Mouse (Mus musculus) fibroblast of lung, adult 2 months (primary cell): ENCODE results near the gene Itgal.
A peak's percentile ranks its signal among the peaks of the same experiment; 100 is the strongest.
"Not testable (repeated sequence)": the region's sequence is repeated elsewhere in the genome, so short reads cannot be mapped to it uniquely, and the experiment has no call there.

Experiments used
- DNase-seq: peaks from one replicate; pipeline ENCODE4 v3.0.0-alpha.2; 2011; ENCODE audit warnings: low read depth

Gene Itgal

GRCm38 (mm10) chr7:127280092-127280491 is 16.0 kb upstream of the Itgal start:
- no peak for DNase-seq

DNA sequence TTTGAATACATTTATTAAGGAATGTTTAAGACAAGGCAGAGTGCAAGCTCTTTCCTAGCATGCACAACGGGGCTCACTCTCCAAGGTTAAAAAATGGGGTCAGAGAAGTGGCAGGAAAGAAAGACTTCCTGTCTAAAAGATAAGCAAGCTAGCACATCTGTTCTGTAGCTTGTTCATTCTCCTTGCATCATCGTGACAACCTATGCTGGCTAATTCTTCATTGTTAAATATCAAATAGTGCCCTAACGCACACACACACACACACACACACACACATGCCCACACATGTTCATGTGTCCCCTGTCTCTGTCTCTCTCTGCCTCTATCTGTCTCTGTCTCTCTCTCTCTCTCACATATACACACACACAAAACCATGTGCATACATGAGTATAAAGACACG is 14.9 kb upstream of the Itgal start:
- no peak for DNase-seq

DNA sequence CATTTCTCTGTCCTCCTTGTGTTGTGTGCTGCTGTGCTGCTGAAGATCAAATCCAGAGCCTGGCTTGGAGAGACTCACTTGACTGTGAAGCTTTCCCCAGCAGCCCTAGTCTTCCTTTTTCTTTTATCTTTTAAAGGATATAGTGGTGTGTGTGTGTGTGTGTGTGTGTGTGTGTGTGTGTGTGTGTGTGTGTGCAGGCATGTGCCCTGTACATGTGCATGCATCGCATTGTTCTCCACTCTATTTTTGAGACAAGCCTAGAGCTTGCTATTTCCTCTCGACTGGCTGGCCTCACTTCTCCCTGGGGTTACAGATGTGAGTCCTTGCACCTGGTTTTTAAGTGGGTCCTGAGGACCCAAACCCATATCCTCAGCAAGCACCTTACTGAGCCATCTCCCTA is 13.9 kb upstream of the Itgal start:
- no peak for DNase-seq

- DNase-seq, result no peak
These were observed 10.9 kb upstream of the Itgal start for GRCm38 (mm10) chr7:127285154-127285553.

DNA sequence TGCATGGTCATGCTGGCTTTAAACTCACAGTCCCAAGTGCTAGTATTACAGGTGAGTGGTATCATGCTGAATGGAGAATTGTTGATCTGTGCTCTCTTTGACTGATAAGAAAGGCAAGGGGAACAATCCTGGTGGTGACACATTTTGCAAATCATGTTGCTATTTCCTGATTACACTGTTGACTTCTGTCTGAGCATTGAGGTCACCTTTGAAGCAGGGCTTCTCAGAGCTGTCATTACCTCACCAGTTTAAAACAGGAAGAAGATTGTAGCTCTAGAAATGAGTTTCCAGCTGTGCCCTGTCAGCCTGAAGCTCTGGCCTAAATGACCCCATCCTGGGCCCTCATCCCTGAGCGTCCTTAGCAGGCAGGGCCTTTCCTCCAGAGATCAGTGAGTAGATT is 8.1 kb upstream of the Itgal start:
- DNase-seq, result no peak

DNA sequence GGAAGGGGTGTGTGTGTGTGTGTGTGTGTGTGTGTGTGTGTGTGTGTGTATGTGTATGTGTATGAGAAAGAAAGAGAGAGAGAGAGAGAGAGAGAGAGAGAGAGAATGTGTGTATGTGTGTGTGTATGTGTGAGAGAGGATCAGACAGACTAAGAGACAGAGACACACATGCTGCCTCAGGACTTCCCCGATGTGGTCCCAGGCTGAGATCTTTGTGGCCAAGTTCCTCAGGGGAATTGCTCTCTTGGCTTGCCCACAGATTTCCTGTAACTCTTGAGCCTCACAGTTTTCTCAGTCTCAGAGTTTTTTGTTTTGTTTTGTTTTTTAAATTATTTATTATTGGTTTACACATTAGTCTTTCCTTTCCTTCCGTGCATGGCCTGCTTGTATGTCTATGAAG is 6.8 kb upstream of the Itgal start:
- no peak for DNase-seq

DNA sequence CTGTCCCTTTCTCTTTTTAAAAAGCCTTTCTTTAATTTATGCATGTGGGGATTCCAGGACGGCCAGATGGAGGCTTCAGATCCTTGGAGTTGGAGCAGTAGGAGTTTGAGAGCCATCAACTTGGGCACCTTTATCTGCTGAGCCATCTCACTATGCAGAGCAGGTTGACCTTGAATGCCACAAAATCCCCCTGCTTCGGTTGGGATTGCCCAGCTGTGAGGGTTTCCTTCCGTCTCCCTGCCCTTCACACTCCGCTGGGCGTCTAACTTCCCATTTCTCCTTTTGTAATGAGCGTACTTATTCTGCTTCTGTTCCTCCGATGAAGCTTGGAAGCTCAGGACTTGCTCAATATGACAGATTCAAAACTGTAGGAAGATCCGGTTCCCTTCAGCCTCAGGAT is 5.9 kb upstream of the Itgal start:
- DNase-seq, result no peak

DNA sequence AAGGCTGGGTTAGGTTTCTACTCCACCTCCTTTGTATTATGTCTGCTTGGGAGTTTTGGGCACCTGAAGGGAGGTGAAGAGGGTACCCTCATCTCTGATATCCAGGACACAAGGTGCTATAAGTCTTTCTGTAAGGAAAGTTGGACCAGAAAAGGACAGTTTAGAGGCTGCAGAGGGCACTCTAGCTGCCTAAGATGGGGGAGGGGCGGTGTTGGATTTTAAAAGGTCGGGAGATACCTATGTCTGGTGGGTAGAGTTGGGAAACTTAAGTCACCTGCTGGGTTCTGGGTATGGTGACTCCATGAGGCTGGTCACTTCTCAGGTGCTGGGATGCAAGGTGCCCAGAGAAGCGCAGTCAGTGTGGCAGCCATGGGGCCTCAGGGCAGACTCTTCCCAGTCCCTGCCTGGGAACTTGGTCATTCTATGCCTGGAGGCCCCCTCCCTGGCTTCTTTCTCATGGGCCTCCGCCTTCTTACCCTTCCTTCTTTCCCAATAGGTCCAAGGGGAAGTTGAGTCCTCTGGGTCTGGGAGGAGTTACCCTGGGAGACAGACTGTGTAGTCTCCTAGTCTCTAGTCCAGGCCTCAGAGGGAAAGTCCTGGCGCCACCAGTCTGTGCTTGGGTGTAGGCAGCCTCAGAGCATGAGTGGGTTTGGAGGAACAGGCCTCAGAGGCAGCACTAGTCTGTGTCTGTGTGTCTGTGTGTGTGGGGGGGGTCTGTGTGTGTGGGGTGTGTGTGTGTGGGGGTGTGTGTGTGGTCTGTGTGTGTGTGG is 911 bp downstream of the Itgal start:
- DNase-seq, result no peak

- DNase-seq, result no peak
These were observed 1.6 kb downstream of the Itgal start for GRCm38 (mm10) chr7:127297586-127298193.

DNA sequence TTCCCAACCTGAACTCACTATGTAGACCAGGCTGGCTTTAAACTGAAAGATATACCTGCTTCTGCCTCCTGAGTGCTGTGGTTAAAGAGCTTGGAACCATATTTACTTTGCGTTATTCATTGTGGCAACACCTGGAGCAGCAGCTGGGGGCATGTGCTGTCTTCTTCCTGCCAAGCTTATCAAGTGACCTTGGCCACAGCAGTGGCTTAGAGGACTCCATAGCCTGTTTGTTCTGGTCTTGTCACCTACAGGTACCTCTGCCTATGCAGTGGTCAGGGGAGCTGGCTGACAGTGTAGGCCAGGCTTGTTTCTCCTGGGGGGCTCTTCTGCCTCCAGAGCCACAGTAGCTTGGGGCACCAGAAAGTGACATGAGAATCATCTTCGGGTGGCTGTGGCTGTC is 12.4 kb downstream of the Itgal start:
- DNase-seq, result no peak

- peak; percentile 22 for DNase-seq
These were observed 12.8 kb downstream of the Itgal start for GRCm38 (mm10) chr7:127308887-127309286.

- no peak for DNase-seq
These were observed 13.9 kb downstream of the Itgal start for GRCm38 (mm10) chr7:127309951-127310350.

DNA sequence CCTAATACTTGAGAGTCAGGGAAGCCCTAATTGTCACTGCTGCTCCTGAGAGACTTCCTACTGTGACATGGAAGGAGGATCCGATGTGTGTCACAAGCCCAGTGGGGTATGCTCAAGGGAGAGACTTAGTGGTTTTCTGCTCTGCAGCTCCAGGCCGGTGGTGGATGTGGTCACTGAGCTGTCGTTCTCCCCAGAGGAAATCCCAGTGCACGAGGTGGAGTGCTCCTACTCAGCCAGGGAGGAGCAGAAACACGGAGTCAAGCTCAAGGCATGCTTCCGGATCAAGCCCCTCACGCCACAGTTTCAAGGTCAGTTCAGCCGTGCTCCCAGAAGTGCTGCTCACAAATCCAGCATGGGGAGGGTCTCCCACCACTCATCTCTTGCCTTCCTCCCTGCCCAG is 17.9 kb downstream of the Itgal start:
- no peak for DNase-seq

DNA sequence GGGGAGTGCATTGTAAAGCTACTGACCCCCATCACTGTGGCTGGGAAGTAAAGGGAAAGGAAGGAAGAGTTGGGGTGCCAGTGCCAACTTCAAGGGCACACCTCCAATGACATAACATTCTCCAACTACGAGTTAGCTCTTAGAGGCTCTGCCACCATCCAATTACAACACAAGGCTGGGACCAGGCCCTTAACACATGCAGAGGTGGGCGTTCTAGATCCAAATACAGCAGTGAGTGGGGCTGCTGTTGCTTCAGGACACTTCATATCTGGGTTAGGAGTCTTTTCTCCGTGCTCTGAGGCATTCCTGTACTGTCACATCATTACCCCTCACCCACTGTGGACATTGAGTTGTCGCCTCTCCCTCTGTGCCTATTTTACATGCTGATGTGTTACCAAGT is 25.0 kb downstream of the Itgal start:
- DNase-seq, result no peak

DNA sequence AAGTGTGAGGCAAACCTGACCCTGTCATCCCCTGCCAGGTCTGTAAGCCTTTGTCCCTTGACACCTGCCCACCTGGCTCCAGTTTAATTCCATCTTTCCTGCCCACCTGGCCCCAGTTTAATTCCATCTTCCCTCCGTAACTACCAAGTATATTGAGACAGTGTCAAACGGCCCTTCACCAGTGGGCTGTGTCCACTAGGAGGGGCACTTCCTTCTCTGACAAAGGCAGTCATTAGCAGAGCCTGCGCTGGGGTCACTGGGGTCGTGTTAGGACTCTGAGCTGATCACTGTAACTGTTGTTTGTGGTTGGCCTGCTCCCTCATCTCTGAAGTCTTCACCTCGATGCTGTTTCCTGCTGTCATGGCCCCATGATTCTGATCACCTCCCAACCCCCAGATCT is 26.0 kb downstream of the Itgal start:
- no peak for DNase-seq

DNA sequence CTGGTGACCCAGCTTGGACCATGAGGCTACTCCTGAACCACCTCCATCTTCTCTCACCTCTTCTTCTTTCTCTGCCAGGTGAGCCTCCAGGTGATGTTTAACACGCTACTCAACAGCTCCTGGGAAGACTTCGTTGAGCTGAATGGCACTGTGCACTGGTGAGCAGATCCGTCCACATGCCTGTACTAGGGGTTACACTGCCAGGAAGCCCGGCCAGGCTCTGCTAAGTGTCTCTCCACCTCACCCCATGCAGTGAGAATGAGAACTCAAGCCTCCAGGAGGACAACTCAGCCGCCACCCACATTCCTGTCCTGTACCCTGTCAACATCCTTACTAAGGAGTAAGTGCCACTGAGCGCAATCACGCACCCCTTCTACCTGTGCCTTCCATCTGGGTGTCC is 28.9 kb downstream of the Itgal start:
- DNase-seq, result no peak

DNA sequence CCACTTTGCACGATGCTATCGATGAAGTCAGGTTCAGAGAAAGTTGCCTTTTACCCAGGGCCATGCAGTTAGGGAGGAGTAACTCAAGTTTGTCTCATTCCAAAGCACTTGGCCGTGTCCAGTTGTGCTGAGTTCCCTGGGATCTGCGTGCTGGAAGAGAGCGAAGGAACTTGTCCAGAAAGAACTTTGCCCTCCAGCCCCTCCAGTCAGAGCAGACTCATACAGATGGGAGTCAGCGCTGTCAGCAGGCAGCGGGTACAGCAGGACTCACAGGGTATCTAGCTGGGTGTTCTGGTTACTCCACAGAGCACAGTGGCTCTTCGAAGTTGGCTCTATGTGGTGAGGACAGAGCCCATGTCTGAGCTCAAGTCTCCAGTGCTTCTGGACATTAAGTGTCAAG is 29.5 kb downstream of the Itgal start:
- no peak for DNase-seq

- no peak for DNase-seq
These were observed 30.6 kb downstream of the Itgal start for GRCm38 (mm10) chr7:127326685-127327084.

DNA sequence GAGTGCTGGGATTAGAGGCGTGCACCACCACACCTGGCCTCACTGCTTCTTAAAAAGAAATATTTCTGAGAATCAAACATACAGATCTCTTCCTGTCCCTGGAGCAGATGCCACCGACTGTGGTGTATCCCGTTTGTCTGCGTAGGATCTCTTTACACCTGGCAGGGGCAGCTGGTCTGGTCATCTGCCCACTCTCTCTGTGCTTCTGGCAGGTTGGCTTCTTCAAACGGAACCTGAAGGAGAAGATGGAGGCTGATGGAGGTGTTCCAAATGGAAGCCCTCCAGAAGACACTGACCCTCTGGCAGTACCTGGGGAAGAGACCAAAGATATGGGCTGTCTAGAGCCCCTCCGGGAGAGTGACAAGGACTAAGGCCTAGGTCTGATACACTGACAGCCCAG is 37.2 kb downstream of the Itgal start:
- DNase-seq, result no peak

DNA sequence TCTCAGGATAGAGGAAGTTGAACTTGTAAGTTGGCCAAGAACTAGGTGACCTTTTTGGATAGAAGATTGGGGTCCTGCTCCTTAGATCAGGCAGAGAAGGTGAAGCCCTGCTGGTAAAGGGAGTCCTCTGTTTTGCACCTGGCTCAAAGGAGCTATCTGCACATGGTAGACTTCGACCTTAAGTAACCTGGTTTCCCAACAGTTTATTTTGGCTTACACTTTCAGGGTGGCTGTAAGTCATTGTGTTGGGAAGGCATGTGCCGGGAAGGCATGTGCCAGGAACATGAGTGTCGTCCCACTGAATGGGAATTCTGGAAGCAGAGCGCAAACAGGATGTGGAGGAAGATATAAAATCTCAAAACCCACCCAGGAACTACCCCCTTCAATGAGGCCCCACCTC is 39.5 kb downstream of the Itgal start:
- DNase-seq, result no peak

GRCm38 (mm10) chr7:127337636-127338035 is 41.6 kb downstream of the Itgal start:
- DNase-seq, result no peak

- DNase-seq, result no peak
These were observed 45.3 kb downstream of the Itgal start for GRCm38 (mm10) chr7:127341356-127341755.

- not testable (repeated sequence) for DNase-seq
These were observed 45.8 kb downstream of the Itgal start for GRCm38 (mm10) chr7:127341861-127342260.

GRCm38 (mm10) chr7:127342332-127342731 is 46.3 kb downstream of the Itgal start:
- no peak for DNase-seq
